Mouse (Mus musculus) heart, postnatal 0 days (tissue): ENCODE measurements around the gene Mdga2.

Experiments used
- CTCF ChIP-seq: IDR thresholded peaks from 2 replicates; pipeline ENCODE4 v1.5.1; 2016; ENCODE audit warnings: antibody characterized with exemption, control low read depth, low read depth
- EP300 ChIP-seq: IDR thresholded peaks from 2 replicates; pipeline ENCODE4 v1.6.1; 2016; ENCODE audit warnings: antibody characterized with exemption, low read depth

- TF ChIP-seq CTCF (no peak), EP300 (no peak)
These were observed 514.9 kb downstream of the Mdga2 start for GRCm38 (mm10) chr12:66707431-66707830.
